Mouse (Mus musculus): Measurements from ENCODE around the gene Sephs2.

The Sephs2 gene

DNA sequence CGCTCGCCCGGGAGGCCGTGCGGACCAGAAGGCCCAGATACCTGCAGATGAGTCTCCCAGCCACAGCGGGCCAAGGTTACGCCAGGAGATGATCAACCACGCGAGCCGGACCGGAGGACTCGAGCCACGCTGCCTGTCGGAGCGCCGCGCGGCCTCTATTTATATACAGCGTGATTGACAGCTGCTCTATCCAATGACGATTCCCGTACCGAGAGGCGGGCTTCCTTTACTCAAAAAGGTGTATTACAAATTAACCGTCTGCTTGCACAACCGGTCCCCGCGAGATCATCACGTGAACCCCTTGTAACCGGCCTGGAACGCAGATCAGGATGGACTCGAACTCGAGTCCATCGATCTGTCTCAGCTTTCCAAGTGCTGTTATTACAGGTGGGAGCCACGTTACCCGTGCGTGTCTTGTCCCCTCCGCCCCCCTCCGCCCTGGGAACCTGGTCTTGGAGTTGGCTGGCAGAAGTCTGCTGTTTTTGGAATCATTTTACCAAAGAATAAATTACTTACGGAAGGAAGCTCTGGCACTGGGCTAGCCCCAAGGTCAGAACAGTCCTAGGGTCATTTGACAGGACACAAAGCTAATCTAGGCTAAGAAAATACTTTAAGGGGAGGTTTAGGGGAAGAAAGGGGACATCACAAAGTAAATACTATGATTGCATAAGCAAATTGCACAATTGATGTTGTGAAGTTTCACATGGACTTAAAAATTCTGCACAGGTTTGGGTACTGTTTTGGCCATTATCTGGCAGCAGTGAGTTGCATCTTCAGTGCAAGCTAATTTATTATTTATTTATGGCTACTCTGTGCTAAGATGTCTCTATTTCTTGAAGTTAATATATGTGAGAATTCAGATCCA is at the start of gene Sephs2:
Gene Sephs2 (minus strand): TSS at position 131 of the 865 bp plus-strand sequence.
- peak; percentile 89 to 94 for DNase-seq

- no peak for DNase-seq
These were observed 48.2 kb upstream of the Sephs2 start for GRCm38 (mm10) chr7:127322085-127322484.

DNA sequence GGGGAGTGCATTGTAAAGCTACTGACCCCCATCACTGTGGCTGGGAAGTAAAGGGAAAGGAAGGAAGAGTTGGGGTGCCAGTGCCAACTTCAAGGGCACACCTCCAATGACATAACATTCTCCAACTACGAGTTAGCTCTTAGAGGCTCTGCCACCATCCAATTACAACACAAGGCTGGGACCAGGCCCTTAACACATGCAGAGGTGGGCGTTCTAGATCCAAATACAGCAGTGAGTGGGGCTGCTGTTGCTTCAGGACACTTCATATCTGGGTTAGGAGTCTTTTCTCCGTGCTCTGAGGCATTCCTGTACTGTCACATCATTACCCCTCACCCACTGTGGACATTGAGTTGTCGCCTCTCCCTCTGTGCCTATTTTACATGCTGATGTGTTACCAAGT is 47.3 kb upstream of the Sephs2 start:
- DNase-seq: no peak

DNA sequence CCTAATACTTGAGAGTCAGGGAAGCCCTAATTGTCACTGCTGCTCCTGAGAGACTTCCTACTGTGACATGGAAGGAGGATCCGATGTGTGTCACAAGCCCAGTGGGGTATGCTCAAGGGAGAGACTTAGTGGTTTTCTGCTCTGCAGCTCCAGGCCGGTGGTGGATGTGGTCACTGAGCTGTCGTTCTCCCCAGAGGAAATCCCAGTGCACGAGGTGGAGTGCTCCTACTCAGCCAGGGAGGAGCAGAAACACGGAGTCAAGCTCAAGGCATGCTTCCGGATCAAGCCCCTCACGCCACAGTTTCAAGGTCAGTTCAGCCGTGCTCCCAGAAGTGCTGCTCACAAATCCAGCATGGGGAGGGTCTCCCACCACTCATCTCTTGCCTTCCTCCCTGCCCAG is 40.1 kb upstream of the Sephs2 start:
- DNase-seq: no peak

- DNase-seq: no peak
These were observed 36.1 kb upstream of the Sephs2 start for GRCm38 (mm10) chr7:127309951-127310350.

- DNase-seq: peak in 1 of 2 experiments; percentile 20
These were observed 35.0 kb upstream of the Sephs2 start for GRCm38 (mm10) chr7:127308887-127309286.

DNA sequence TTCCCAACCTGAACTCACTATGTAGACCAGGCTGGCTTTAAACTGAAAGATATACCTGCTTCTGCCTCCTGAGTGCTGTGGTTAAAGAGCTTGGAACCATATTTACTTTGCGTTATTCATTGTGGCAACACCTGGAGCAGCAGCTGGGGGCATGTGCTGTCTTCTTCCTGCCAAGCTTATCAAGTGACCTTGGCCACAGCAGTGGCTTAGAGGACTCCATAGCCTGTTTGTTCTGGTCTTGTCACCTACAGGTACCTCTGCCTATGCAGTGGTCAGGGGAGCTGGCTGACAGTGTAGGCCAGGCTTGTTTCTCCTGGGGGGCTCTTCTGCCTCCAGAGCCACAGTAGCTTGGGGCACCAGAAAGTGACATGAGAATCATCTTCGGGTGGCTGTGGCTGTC is 34.6 kb upstream of the Sephs2 start:
- DNase-seq: no peak

GRCm38 (mm10) chr7:127297586-127298193 is 23.8 kb upstream of the Sephs2 start:
- DNase-seq: no peak

DNA sequence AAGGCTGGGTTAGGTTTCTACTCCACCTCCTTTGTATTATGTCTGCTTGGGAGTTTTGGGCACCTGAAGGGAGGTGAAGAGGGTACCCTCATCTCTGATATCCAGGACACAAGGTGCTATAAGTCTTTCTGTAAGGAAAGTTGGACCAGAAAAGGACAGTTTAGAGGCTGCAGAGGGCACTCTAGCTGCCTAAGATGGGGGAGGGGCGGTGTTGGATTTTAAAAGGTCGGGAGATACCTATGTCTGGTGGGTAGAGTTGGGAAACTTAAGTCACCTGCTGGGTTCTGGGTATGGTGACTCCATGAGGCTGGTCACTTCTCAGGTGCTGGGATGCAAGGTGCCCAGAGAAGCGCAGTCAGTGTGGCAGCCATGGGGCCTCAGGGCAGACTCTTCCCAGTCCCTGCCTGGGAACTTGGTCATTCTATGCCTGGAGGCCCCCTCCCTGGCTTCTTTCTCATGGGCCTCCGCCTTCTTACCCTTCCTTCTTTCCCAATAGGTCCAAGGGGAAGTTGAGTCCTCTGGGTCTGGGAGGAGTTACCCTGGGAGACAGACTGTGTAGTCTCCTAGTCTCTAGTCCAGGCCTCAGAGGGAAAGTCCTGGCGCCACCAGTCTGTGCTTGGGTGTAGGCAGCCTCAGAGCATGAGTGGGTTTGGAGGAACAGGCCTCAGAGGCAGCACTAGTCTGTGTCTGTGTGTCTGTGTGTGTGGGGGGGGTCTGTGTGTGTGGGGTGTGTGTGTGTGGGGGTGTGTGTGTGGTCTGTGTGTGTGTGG is 23.1 kb upstream of the Sephs2 start:
- DNase-seq: peak in 1 of 2 experiments; percentile 15

DNA sequence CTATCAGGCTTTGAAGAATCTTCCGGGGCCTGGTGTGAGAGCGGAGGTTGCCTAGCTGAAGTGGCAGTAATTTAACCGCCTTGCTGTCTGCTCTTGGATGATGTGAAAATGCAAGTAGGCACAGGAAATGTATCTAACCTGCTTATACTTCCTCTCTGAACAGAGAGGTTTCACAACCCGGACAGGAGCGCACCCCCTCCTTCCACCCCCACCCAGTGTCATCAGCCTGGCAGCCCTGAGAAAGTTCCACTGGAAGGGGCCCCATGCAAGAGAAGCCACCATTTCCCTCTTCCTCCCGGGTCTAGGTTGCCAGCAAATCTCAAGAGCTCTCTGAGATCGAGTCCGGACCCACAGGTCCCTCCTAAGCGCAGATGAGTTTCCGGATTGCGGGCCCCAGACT is 22.2 kb upstream of the Sephs2 start, which contains the start of gene Itgal:
Gene Itgal (plus strand): TSS at position 163 of the 400 bp plus-strand sequence.
- DNase-seq: peak; percentile 63 to 66

DNA sequence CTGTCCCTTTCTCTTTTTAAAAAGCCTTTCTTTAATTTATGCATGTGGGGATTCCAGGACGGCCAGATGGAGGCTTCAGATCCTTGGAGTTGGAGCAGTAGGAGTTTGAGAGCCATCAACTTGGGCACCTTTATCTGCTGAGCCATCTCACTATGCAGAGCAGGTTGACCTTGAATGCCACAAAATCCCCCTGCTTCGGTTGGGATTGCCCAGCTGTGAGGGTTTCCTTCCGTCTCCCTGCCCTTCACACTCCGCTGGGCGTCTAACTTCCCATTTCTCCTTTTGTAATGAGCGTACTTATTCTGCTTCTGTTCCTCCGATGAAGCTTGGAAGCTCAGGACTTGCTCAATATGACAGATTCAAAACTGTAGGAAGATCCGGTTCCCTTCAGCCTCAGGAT is 16.3 kb upstream of the Sephs2 start:
- DNase-seq: peak in 1 of 2 experiments; percentile 24

GRCm38 (mm10) chr7:127289306-127289705 is 15.5 kb upstream of the Sephs2 start:
- DNase-seq: no peak

DNA sequence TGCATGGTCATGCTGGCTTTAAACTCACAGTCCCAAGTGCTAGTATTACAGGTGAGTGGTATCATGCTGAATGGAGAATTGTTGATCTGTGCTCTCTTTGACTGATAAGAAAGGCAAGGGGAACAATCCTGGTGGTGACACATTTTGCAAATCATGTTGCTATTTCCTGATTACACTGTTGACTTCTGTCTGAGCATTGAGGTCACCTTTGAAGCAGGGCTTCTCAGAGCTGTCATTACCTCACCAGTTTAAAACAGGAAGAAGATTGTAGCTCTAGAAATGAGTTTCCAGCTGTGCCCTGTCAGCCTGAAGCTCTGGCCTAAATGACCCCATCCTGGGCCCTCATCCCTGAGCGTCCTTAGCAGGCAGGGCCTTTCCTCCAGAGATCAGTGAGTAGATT is 14.1 kb upstream of the Sephs2 start:
- no peak for DNase-seq

- DNase-seq: peak in 1 of 2 experiments; percentile 11
These were observed 11.3 kb upstream of the Sephs2 start for GRCm38 (mm10) chr7:127285154-127285553.

GRCm38 (mm10) chr7:127282190-127282589 is 8.3 kb upstream of the Sephs2 start:
- DNase-seq: no peak

DNA sequence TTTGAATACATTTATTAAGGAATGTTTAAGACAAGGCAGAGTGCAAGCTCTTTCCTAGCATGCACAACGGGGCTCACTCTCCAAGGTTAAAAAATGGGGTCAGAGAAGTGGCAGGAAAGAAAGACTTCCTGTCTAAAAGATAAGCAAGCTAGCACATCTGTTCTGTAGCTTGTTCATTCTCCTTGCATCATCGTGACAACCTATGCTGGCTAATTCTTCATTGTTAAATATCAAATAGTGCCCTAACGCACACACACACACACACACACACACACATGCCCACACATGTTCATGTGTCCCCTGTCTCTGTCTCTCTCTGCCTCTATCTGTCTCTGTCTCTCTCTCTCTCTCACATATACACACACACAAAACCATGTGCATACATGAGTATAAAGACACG is 7.3 kb upstream of the Sephs2 start:
- no peak for DNase-seq

DNA sequence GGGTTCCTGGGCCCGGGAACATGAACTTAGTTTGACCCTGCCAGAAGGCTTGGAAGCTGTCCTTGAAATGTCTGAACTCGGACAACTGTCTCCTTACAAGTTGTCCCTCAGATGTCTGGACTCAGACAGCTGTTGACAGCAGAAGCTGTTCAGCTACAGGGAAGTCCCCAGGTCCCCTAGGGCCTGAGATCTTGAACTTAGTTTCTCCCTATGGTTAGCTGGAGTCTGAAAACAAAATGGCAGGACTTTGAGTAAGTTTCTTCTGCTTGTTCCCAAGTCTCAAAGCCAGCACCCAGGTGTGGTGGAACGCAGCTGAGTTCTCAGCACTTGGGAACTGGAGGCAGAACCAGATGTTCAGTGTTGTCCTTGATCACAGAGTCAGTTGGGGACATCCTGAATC is 6.2 kb upstream of the Sephs2 start:
- DNase-seq: no peak

GRCm38 (mm10) chr7:127278311-127278710 is 4.5 kb upstream of the Sephs2 start:
- DNase-seq: peak; percentile 35 to 49

DNA sequence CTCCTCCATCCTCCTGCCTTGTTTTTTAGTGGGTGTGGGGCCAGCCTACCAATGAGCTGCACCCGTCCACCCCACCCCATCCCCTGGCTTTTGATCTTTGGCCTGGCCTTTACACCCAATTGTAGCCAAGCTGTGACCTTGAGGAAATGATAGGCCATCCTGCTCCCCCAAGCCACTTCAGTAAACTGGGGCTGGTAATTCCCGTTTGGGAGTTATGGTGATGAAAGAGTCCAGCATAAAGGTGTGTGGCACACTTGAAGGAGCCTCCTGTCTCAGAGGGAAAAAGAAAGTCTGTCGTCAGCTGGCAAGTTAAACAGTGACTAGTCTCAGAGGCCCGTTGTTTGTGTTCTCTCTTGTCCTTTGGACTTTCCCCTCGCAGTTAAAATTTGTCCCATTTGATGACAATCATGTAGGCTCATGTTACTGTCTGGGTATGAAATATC is 2.7 kb upstream of the Sephs2 start:
- no peak for DNase-seq

GRCm38 (mm10) chr7:127273118-127273923 is 534 bp downstream of the Sephs2 start:
- no peak for DNase-seq

GRCm38 (mm10) chr7:127272566-127272965 is 1.3 kb downstream of the Sephs2 start:
- no peak for DNase-seq

DNA sequence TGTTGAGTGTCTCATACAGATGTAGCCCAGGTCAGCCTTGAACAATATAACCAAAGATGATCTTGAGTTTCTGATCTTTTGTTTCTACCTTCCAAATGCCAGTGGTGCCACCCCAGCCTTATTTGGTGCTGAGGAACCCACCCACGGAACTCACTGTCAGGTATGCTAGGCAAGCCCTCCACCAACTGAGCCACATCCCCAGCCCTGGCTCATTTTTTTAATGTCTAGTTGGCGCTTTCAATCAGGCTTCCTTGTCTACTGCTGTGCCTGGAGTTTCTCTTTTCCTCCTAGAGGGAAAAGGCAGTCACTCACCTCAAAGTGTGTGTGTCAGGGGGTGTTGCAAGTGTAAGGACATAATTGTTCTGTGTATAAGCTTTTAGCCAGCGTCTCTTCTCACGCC is 2.8 kb downstream of the Sephs2 start:
- DNase-seq: no peak

All from spleen, adult 18-20 months (tissue).